Mouse (Mus musculus): ENCODE results near the gene Zfp141. TPM values are rescaled to one million over a fixed set of nuclear protein-coding genes. Genes with fewer than 3 reads are reported as not detected.

Zfp141 gene
- total RNA-seq (2023): 38.3 TPM

DNA sequence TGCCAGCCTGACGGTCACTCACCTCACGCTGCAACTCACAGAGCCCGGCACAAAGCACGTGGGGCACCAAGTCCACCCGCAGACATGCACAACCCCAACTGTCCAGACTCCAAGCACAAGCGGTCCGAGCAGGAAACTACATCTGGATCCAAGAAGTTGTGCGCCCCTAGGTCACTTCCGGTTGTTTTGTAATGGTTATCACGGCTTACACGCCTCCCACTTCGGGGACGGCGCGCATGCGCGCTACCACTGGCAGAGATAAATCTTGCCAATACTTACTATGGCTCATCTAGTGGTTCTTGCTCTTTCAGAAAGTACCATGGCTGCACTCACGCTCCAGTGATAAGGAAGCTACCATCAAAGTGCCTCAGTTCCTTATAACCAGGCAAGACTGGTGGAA lies at the start of gene Zfp141:
Gene Zfp141 (minus strand): TSS at position 153 of the 400 bp plus-strand sequence.

DNA sequence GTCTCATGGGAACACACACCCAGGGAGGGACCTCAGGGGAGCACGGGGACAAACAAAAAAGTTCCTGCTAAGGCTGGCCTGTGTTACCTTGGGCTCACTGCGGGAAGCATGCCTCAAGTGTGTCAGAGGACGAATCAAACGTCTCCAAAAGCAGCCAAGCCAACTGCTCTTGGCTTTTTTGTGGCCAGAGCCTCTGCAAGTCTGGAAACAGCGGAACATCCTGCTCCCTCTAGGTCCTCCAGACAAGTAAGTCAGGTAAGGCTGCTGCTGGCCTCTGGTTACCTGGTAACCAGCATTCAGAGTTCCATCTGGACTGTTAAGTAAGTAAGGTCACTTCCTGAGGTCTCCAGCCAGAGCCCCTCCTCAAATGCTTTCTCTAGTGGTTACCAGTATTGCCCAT lies 57.7 kb downstream of the Zfp141 start, which contains the start of gene 4933421I07Rik:
Gene 4933421I07Rik (minus strand): TSS at position 271 of the 400 bp plus-strand sequence.

Other genes with a start within 250 kb of the Zfp141 start
- gene Vmn2r61, start 245.7 kb downstream of the Zfp141 start, total RNA-seq (2023): not detected
- gene 4933421I07Rik, start 57.6 kb downstream of the Zfp141 start, total RNA-seq (2023): not detected
- not detected for gene Gm21028, start 72.8 kb upstream of the Zfp141 start, total RNA-seq (2023)
- not detected for gene Zfp977, start 86.8 kb upstream of the Zfp141 start, total RNA-seq (2023)
- 0.24 TPM for gene Zfp976, start 136.8 kb upstream of the Zfp141 start, total RNA-seq (2023)
- gene Zfp975, start 187.0 kb upstream of the Zfp141 start, total RNA-seq (2023): 1.6 TPM
- not detected for gene Gm17067, start 221.3 kb upstream of the Zfp141 start, total RNA-seq (2023)